Mouse (Mus musculus): ENCODE data around the gene Ffar1.

- TF ChIP-seq CTCF (IDR thresholded peaks at IDR 0.05) (no peak), EP300 (IDR thresholded peaks at IDR 0.05) (no peak)
Measured at GRCm38 (mm10) chr7:30847934-30848333, 13.4 kb downstream of the Ffar1 start.

Measured in lung, postnatal 0 days (tissue).